Mouse (Mus musculus) adrenal gland, adult 10 weeks (tissue): ENCODE results near the gene Nrg4. TPM values are rescaled to one million over a fixed set of nuclear protein-coding genes. Genes with fewer than 3 reads are reported as not detected.

ENCODE experiments used
- polyA plus RNA-seq: library from polyadenylated mRNA; stranded (reverse); fragments of 350-450 nt; fragmentation: Illumina TruSeq; extraction: RNeasy Lipid Tissue Mini Kit (QIAGEN cat#74804); gene quantifications from one replicate; pipeline ENCODE4 v1.2.3, GENCODE M21; 2014; ENCODE audit warnings: low read depth, low replicate concordance

Gene Nrg4
- 14.5 TPM for polyA plus RNA-seq

GRCm38 (mm10) chr9:55326515-55327233 is at the start of gene Nrg4, which contains the start of gene Tmem266:
TSS of gene Nrg4 (minus strand) at chr9:55326844.
TSS of gene Tmem266 (plus strand) at chr9:55326913.

DNA sequence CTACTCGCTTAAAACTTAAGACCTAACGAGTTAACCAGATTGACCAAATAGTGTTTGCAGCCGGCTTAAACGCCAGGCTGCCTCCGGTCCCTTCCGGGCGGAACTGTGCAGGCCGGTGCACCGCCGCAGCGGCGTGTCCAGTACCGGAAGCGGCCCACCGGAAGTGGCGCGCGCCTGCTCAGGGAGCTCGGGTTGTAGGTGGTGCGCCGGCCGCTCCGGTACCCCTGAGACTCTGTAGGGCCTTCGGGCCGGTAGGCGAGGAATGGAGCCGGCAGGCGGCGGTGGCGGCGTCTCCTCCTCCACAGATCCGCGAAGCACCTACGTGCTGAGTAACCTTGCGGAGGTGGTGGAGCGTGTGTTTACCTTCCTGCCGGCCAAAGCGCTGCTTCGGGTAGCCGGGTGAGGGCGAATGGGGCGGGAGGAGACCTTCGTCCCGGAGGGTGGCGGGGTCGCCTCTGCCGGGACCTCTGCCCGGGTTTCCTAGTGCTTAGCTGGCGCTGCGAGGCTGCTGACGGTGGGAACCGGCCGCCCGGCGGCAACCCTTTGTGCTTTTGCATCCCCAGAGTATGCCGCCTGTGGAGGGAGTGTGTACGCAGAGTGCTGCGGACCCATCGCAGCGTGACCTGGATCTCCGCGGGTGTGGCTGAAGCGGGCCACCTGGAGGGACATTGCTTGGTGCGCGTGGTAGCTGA is 117.7 kb downstream of the Nrg4 start, which contains the start of gene Fbxo22:
Gene Fbxo22, plus strand, starts transcription at position 136 of the 692 bp plus-strand sequence.

Other genes with a start within 250 kb of the Nrg4 start
- gene Ube2q2, start 178.0 kb downstream of the Nrg4 start, polyA plus RNA-seq, result 213 TPM
- gene Fbxo22, start 117.9 kb downstream of the Nrg4 start, polyA plus RNA-seq, result 55.1 TPM
- not detected for gene Tmem266, start 69 bp upstream of the Nrg4 start, polyA plus RNA-seq
- 769 TPM for gene Etfa, start 185.4 kb upstream of the Nrg4 start, polyA plus RNA-seq
- not detected for gene Isl2, start 211.8 kb upstream of the Nrg4 start, polyA plus RNA-seq